Mouse (Mus musculus): ENCODE data around the gene Rack1.

GRCm38 (mm10) chr11:48767195-48767876 lies 32.8 kb upstream of the Rack1 start:
- TF ChIP-seq CTCF (IDR thresholded peaks at IDR 0.05; ENCODE audit: insufficient read depth, low read depth, low read length) (no peak), POLR2A (IDR thresholded peaks at IDR 0.05; ENCODE audit: insufficient read depth, low read depth, low read length) (no peak)
